Mouse (Mus musculus): ENCODE results near the gene Scrg1.
A peak's percentile ranks its signal among the peaks of the same experiment; 100 is the strongest.
"Not testable (repeated sequence)": the region's sequence is repeated elsewhere in the genome, so short reads cannot be mapped to it uniquely, and the experiment has no call there.

The Scrg1 gene

GRCm38 (mm10) chr8:57455765-57456164 lies at the start of gene Scrg1:
Gene Scrg1 (plus strand): TSS chr8:57455923.
- no peak for DNase-seq (ENCODE audit: low spot score in 2 of 2)

GRCm38 (mm10) chr8:57406366-57406765 lies 49.4 kb upstream of the Scrg1 start:
- DNase-seq (ENCODE audit: low spot score in 2 of 2), result no peak

DNA sequence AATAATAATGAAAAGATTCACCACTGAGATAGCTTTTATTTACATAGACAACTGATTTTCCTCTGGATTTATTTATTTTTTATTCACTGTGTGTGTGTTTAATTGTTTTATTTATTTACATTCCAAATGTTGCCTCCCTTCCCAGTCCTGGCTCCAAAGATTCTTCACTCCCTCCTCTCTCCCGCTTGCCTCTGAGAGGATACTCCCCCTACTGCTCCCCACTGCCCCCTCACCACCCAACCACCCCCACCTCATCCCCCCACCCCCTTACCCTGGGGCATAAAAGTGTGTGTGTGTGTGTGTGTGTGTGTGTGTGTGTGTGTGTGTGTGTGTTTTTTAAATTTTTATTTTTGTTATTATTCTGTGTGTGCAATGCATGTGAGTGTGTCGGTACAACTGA lies 46.4 kb upstream of the Scrg1 start:
- no peak for DNase-seq (ENCODE audit: low spot score in 2 of 2)

GRCm38 (mm10) chr8:57409779-57410472 lies 45.8 kb upstream of the Scrg1 start:
- no peak for DNase-seq (ENCODE audit: low spot score in 2 of 2)

DNA sequence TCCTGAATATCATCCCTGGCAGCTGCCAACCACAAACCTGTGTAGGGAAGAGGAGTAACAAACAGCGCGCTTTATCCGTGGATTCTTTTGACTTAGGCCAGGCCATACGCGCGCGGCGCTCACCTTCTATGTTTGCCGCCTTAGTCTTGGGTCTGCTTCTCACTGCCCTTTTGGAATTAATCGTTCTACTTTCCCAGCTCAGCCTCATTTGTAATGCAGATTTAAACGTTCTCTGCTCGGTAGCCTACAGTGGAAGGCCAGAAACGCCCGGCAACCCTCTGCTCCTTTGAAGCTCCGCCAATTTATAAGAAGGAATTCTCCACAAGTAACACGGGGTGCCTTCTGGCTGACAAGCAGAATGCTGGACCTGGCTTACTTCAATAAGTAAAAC lies 45.3 kb upstream of the Scrg1 start:
- no peak for DNase-seq (ENCODE audit: low spot score in 2 of 2)

DNA sequence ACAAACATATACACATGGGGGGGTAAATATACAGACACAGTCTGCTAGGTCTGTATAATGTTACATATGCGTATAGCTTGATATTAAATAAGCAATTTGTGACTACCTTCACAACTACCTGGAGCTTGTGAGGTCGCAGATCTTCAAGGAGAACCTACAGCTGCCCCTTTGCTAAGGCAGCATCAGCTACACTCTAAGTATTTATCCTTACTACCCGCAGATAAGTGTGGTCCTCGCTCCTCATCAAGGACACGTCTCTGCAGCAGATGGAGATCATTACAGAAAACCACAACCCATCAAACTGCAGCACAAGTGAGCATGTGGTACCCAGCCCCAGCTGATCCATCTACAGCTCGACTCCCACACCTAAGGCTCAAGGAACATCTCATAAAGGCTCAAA lies 44.4 kb upstream of the Scrg1 start:
- DNase-seq (ENCODE audit: low spot score in 2 of 2), result no peak

GRCm38 (mm10) chr8:57416827-57417226 lies 38.9 kb upstream of the Scrg1 start:
- no peak for DNase-seq (ENCODE audit: low spot score in 2 of 2)

- DNase-seq (ENCODE audit: low spot score in 2 of 2), result no peak
Measured at GRCm38 (mm10) chr8:57426074-57426473, 29.6 kb upstream of the Scrg1 start.

GRCm38 (mm10) chr8:57427581-57428366 lies 27.9 kb upstream of the Scrg1 start:
- DNase-seq (ENCODE audit: low spot score in 2 of 2), result no peak

DNA sequence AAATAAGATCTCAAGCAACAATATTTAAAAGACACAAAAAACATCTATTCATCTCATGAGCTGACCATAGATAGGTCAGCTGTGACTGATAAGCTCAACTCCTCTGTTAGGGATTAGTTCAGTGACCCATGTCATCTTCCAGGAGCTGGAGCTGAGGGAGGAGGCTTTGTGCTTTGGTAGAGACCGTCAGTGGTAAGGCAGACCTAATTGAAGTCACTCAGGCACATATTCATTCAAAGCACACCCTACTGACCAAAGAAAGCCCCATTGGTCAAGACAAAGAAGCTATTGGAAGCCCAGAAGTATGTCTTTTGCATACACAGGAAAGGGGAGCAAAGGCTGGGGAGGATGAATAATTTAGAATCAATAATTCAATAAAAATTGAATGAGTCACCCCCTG lies 27.2 kb upstream of the Scrg1 start:
- DNase-seq (ENCODE audit: low spot score in 2 of 2), result peak in 1 of 2 experiments; percentile 25

DNA sequence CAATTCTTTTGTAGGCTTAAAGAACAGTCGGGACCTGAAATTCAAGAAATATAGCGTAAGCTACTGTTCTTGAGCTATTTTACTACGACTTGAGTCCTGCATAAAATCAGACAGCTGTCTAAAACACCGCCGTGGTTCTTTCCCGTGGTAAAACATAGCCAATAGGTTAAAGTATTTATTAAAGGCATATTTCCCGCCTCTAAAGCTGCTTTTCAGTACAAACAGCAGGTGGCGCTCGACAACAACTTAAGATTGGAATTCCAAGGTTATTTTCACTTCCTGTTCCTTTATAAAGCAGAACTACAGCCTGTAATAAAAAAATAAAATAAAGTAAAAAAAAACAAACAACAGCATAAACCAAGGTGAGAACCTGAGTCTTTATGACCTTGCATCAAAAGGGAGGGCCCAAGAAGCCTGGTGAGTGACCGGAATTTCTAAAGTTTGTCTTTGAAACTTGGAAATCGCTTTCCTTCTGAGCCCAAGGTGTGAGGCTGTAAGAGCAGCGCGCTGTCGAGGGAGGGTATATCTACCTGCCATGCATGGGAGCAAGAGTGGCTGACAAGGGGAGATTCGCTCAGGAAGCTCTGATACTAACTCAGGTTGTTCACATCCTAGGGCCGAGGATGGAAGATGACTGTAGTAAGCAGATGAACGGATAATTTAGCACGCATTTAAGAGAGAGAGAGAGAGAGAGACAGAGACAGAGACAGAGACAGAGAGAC lies 26.4 kb upstream of the Scrg1 start:
- peak; percentile 59 to 86 for DNase-seq (ENCODE audit: low spot score in 2 of 2)

DNA sequence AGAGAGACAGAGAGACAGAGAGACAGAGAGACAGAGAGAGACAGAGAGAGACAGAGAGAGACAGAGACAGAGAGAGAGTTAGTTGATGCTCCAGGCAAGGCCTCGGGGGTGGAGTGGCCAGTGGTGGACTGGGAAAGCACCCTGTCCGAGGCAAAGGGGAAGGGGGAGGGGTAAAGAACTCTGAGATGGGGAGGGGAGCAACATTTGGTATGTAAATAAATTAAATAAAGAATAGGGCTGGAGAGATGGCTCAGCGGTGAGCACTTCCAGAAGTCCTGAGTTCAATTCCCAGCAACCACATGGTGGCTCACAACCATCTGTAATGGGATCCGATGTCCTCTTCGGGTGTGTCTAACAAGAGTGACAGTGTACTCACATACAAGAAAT lies 25.8 kb upstream of the Scrg1 start:
- peak in 1 of 2 experiments; percentile 41 for DNase-seq (ENCODE audit: low spot score in 2 of 2)

- DNase-seq (ENCODE audit: low spot score in 2 of 2), result peak in 1 of 2 experiments; percentile 47
Measured at GRCm38 (mm10) chr8:57430901-57431300, 24.8 kb upstream of the Scrg1 start.

DNA sequence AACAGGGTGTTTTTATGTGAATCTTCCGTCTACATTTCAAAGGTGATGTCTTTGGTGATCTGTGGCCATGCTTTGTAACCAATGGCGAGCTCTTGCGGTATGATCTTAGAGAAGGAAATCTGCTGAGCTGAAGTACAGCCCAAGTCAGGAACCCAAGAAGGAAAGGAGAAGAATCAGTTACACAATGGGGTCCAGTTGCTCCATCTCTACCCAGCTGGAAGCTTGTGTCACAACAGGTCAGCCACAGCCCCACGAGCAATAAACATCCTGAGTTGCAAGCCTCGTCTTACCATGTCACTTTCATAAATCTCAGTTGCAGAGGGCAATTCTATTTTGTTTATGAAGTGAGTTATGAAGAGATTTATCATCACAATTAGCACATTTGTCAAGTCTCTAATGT lies 22.9 kb upstream of the Scrg1 start:
- DNase-seq (ENCODE audit: low spot score in 2 of 2), result peak; percentile 35 to 58

DNA sequence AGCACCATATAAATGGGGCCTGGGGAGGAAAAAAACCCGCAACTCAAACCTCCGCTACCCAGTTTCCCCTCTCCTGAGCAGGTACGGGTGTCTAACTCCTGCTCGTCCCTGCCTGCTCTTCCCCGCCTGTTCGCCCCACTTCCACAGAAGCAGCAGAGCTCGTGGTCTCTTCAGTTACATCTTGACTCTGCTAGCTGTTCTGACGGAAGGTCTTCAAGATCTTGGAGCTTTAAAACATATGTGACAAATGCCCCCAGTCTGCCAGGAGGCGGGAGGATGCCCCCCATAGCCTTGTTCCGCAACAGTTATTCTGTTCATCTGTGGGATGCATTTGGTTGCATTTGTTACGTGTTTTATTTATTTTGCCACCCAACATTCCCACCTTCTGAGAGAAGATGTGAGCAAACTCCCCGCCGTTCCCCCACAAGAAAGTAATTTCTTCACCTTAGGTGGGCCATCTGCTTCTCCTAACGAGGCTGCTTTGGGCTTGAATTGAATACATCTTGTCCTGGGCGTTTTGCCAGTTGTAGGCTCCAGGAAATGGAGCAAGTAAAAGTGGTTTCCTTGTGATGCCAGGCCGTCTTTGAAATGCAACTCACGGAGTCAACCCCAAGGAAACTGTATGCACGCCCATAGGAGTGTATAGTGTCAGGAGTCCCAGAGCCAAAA lies 19.8 kb upstream of the Scrg1 start:
- peak in 1 of 2 experiments; percentile 21 for DNase-seq (ENCODE audit: low spot score in 2 of 2)

DNA sequence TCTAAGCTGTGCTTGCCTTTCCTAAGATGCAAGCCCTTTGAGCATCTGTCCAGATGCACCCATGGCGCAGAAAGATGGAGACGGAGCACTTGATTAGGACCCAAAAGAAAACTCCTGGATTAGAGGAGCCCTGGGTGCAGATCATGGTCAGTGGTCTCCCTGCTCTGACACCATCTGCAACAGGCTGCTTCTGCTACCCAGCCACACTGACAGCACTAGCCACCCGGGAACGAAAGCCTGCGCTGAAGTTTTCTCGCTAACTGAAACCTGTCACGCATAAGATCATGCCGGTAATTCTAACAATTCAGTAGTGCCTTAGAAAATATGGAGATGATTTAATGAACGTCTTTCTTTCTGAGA lies 19.3 kb upstream of the Scrg1 start:
- no peak for DNase-seq (ENCODE audit: low spot score in 2 of 2)

GRCm38 (mm10) chr8:57441131-57441530 lies 14.6 kb upstream of the Scrg1 start:
- DNase-seq (ENCODE audit: low spot score in 2 of 2), result no peak

DNA sequence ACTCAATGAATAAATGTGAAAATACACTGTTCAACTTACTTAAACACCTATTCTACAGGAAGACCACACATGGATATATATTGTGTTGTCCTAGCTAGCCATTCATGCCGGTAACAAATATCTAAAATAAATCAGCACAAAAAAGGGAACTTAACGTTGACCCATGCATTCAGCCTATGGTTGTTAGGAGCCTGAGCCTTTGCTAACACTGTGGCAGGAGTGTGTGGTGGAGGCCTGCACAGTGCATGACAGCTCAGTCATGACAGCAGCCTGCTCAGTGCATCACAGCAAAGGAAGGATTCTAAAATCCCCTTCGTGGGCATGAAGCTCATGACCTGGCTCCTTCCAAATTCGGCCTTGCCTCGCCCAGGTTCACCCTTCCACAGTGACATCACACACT lies 14.2 kb upstream of the Scrg1 start:
- DNase-seq (ENCODE audit: low spot score in 2 of 2), result no peak

GRCm38 (mm10) chr8:57443289-57443688 lies 12.4 kb upstream of the Scrg1 start:
- DNase-seq (ENCODE audit: low spot score in 2 of 2), result no peak

DNA sequence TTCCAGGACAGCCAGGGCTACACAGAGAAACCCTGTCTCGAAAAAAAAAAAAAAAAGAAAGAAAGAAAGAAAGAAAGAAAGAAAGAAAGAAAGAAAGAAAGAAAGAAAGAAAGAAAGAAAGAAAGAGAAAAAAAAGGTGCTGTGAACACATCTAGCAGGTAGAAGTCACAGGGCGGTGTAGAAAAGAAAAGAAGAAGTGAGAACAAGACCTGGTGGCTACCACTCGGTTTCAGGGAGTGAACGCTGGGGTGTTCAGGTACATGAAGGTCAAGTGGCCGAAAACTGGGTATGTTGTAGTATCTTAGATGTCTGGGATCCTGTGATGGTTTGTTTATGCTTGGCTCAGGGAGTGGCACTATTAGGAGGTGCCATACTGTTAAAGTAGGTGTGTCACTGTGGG lies 9.8 kb upstream of the Scrg1 start:
- DNase-seq (ENCODE audit: low spot score in 2 of 2), result not testable (repeated sequence)

- DNase-seq (ENCODE audit: low spot score in 2 of 2), result no peak
Measured at GRCm38 (mm10) chr8:57450726-57451125, 5.0 kb upstream of the Scrg1 start.

GRCm38 (mm10) chr8:57451896-57452295 lies 3.8 kb upstream of the Scrg1 start:
- DNase-seq (ENCODE audit: low spot score in 2 of 2), result no peak
